Mouse (Mus musculus) heart, postnatal 14 days (tissue): ENCODE data around the gene Gm20909. TPM values are rescaled to one million over a fixed set of nuclear protein-coding genes. Genes with fewer than 3 reads are reported as not detected.
"Not testable (repeated sequence)": the region's sequence is repeated elsewhere in the genome, so short reads cannot be mapped to it uniquely, and the experiment has no call there.

Experiments
- DNase-seq, 2 experiments: peaks; one replicate each; pipeline ENCODE4 v3.0.0; 2021 to 2022
- intact Hi-C: fragments of 180-260 bp; cut with DNase I; formaldehyde crosslinking; loops from one replicate; pipeline ENCODE4 v1.15.1; 2025
- long read RNA-seq, 2 experiments: library from polyadenylated mRNA; stranded (forward); transcript quantifications; one replicate each; pipeline ENCODE4 v2.0.0; 2021
- total RNA-seq, 2 experiments: library from RNA; stranded (reverse); gene quantifications; 2 replicates each; pipeline ENCODE4 v1.2.3; 2021

Gene Gm20909
- not detected for total RNA-seq
- long read RNA-seq, experiment 1: 0 reads
- long read RNA-seq, experiment 2: 0 reads

GRCm38 (mm10) chrY:21164270-21164669 is at the start of gene Gm20909:
Gene Gm20909 (plus strand): TSS chrY:21164570.
- DNase-seq, intact Hi-C loops: not testable (repeated sequence)

Other genes starting within 250 kb of the Gm20909 start
- gene Gm29866, start 170.9 kb upstream of the Gm20909 start, total RNA-seq: not detected
- not detected for gene Gm20865, start 77.0 kb downstream of the Gm20909 start, total RNA-seq